Mouse (Mus musculus) kidney, adult 2 months (tissue): ENCODE data around the gene Syt3. TPM values are rescaled to one million over a fixed set of nuclear protein-coding genes. Genes with fewer than 3 reads are reported as not detected.

Experiments used
- DNase-seq: peaks from one replicate; pipeline ENCODE4 v3.0.0; 2021
- H3K27ac ChIP-seq: fragments of 200-500 bp; 2 replicates; pipeline ENCODE4 v1.5.1; 2012; ENCODE audit warnings: low read depth, low read length, control low read depth, inconsistent platforms; ENCODE audit not compliant: insufficient read depth
- H3K27me3 ChIP-seq: fragments of 200-500 bp; replicated peaks from 2 replicates; pipeline ENCODE4 v1.6.1; 2012; ENCODE audit warnings: mild to moderate bottlenecking, moderate library complexity, low read length, inconsistent platforms; ENCODE audit not compliant: control insufficient read depth, insufficient read depth
- H3K36me3 ChIP-seq: fragments of 200-500 bp; 2 replicates; pipeline ENCODE4 v1.6.1; 2012; ENCODE audit warnings: mild to moderate bottlenecking, moderate library complexity, low read length, inconsistent platforms; ENCODE audit not compliant: control insufficient read depth, insufficient read depth
- H3K4me1 ChIP-seq: fragments of 200-500 bp; 2 replicates; pipeline ENCODE4 v1.6.1; 2011; ENCODE audit warnings: low read length; ENCODE audit not compliant: control insufficient read depth, insufficient read depth
- H3K4me3 ChIP-seq: fragments of 200-500 bp; 2 replicates; pipeline ENCODE4 v1.5.1; 2011; ENCODE audit warnings: mild to moderate bottlenecking, low read depth, low read length, control low read depth; ENCODE audit not compliant: insufficient read depth
- CTCF ChIP-seq: fragments of 200-500 bp; conservative IDR thresholded peaks from 2 replicates; pipeline ENCODE4 v1.5.1; 2011; ENCODE audit warnings: low read depth, mild to moderate bottlenecking, control low read depth, low read length, moderate library complexity, mixed read lengths; ENCODE audit not compliant: insufficient read depth, insufficient read length
- POLR2A ChIP-seq: fragments of 200-500 bp; IDR thresholded peaks from one replicate; pipeline ENCODE4 v1.6.1; 2011; ENCODE audit warnings: low read depth, low read length, control low read depth
- WGBS: fragments of 180-500 bp; shearing (Covaris S2); methylation state at CpG from one replicate; pipeline ENCODE4 v1.1.7; 2018; 5-methylcytosine and 5-hydroxymethylcytosine counted together
- polyA plus RNA-seq: library from polyadenylated mRNA; depleted of rRNA; stranded (reverse); fragments of >200 nt; gene quantifications from 2 replicates; pipeline ENCODE4 v1.2.3, GENCODE M21; 2012; rRNA removed

The Syt3 gene
- 12.0 and 12.9 TPM in 2 replicates for polyA plus RNA-seq

GRCm38 (mm10) chr7:44383980-44384715, at the start of gene Syt3:
Gene Syt3 (plus strand): TSS chr7:44384102.
- 2% methylated on average over 21 of the region's 33 CpGs for WGBS
- TF ChIP-seq POLR2A (no peak), CTCF (no peak)
- no peaks in the 10 kb centered on the region for H3K27me3 ChIP-seq
- peak within 1 kb of the TSS; percentile 73 for H3K4me3 ChIP-seq
- no peaks in the 10 kb centered on the region for H3K36me3 ChIP-seq
- no peaks in the 10 kb centered on the region for H3K4me1 ChIP-seq
- DNase-seq: peak; percentile 80
- peak within 1 kb of the TSS; percentile 36; the same call in 1 of the 2 replicates for H3K27ac ChIP-seq

- H3K27ac ChIP-seq: no peak overlapping the region
- no peaks in the 10 kb centered on the region for H3K4me1 ChIP-seq
- no peak for TF ChIP-seq CTCF
- no peak for TF ChIP-seq POLR2A
- DNase-seq: no peak
- WGBS: 71% methylated on average over 14 of the region's 14 CpGs
- H3K36me3 ChIP-seq: no peaks in the 10 kb centered on the region
- H3K27me3 ChIP-seq: no peaks in the 10 kb centered on the region
- H3K4me3 ChIP-seq: no peak overlapping the region
Observed at GRCm38 (mm10) chr7:44334139-44334538, 49.8 kb upstream of the Syt3 start.

GRCm38 (mm10) chr7:44335031-44335878, 48.6 kb upstream of the Syt3 start:
- Histone ChIP-seq H3K36me3 (no peaks in the 10 kb centered on the region), H3K4me1 (no peaks in the 10 kb centered on the region), H3K27me3 (no peaks in the 10 kb centered on the region), H3K4me3 (no peak overlapping the region), H3K27ac (no peak overlapping the region)
- no peak for TF ChIP-seq CTCF
- no peak for DNase-seq
- 10% methylated on average over 26 of the region's 40 CpGs for WGBS

GRCm38 (mm10) chr7:44336046-44337021, 47.6 kb upstream of the Syt3 start:
- WGBS: 2% methylated on average over 47 of the region's 54 CpGs
- no peak for TF ChIP-seq CTCF
- TF ChIP-seq POLR2A: no peak
- Histone ChIP-seq H3K27me3 (no peaks in the 10 kb centered on the region), H3K4me1 (no peaks in the 10 kb centered on the region), H3K36me3 (no peaks in the 10 kb centered on the region), H3K4me3 (no peak overlapping the region), H3K27ac (no peak overlapping the region)
- no peak for DNase-seq

GRCm38 (mm10) chr7:44337121-44337849, 46.6 kb upstream of the Syt3 start:
- no peak for DNase-seq
- TF ChIP-seq CTCF (no peak), POLR2A (no peak)
- Histone ChIP-seq H3K4me1 (no peaks in the 10 kb centered on the region), H3K27ac (no peak overlapping the region), H3K27me3 (no peaks in the 10 kb centered on the region), H3K4me3 (no peak overlapping the region), H3K36me3 (no peaks in the 10 kb centered on the region)
- WGBS: 5% methylated on average over 32 of the region's 32 CpGs

GRCm38 (mm10) chr7:44340226-44340625, 43.7 kb upstream of the Syt3 start:
- 57% methylated on average over 6 of the region's 6 CpGs for WGBS
- no peaks in the 10 kb centered on the region for H3K36me3 ChIP-seq
- no peak overlapping the region for H3K27ac ChIP-seq
- no peaks in the 10 kb centered on the region for H3K27me3 ChIP-seq
- TF ChIP-seq CTCF (no peak), POLR2A (no peak)
- H3K4me1 ChIP-seq: no peaks in the 10 kb centered on the region
- H3K4me3 ChIP-seq: no peak overlapping the region
- no peak for DNase-seq
